Mouse (Mus musculus) stomach, postnatal 0 days (tissue): Measurements from ENCODE around the gene Mroh8. TPM values are rescaled to one million over a fixed set of nuclear protein-coding genes. Genes with fewer than 3 reads are reported as not detected.
"Not testable (repeated sequence)": the region's sequence is repeated elsewhere in the genome, so short reads cannot be mapped to it uniquely, and the experiment has no call there.

Experiments used
- ATAC-seq: fragments of 200-750 bp; cut with Nextera tagmentation; 2 replicates; pipeline ENCODE4 v1.8.0; 2017; ENCODE audit not compliant: low FRiP score, low TSS enrichment
- DNase-seq: peaks from one replicate; pipeline ENCODE4 v3.0.0-alpha.2; 2016; ENCODE audit warnings: low spot score
- H3K27ac ChIP-seq: fragments of 300-500 bp; sonication (generic); replicated peaks from 2 replicates; pipeline ENCODE4 v1.5.1; 2014; ENCODE audit warnings: mild to moderate bottlenecking, control low read depth
- H3K27me3 ChIP-seq: fragments of 300-500 bp; sonication (generic); 2 replicates; pipeline ENCODE4 v1.6.1; 2014; ENCODE audit warnings: low read length; ENCODE audit not compliant: control insufficient read depth, insufficient read depth
- H3K36me3 ChIP-seq: fragments of 300-500 bp; sonication (generic); 2 replicates; pipeline ENCODE4 v1.6.1; 2014; ENCODE audit warnings: low read length, mixed read lengths; ENCODE audit not compliant: control insufficient read depth, insufficient read depth
- H3K4me1 ChIP-seq: fragments of 300-500 bp; sonication (generic); replicated peaks from 2 replicates; pipeline ENCODE4 v1.6.1; 2014; ENCODE audit warnings: antibody characterized with exemption; ENCODE audit not compliant: control insufficient read depth, insufficient read depth
- H3K4me2 ChIP-seq: fragments of 300-500 bp; sonication (generic); replicated peaks from 2 replicates; pipeline ENCODE4 v1.6.1; 2014; ENCODE audit warnings: low read depth, mild to moderate bottlenecking, control low read depth, moderate library complexity
- H3K4me3 ChIP-seq: fragments of 300-500 bp; sonication (generic); 2 replicates; pipeline ENCODE4 v1.5.1; 2014; ENCODE audit warnings: low read depth, low read length, control low read depth
- H3K9ac ChIP-seq: fragments of 300-500 bp; sonication (generic); 2 replicates; pipeline ENCODE4 v1.6.1; 2014; ENCODE audit warnings: mild to moderate bottlenecking, low read length, control low read depth, mixed read lengths
- H3K9me3 ChIP-seq: fragments of 300-500 bp; sonication (generic); 2 replicates; pipeline ENCODE4 v1.6.1; 2016; ENCODE audit warnings: low read length; ENCODE audit not compliant: control insufficient read depth
- CTCF ChIP-seq: IDR thresholded peaks from 2 replicates; pipeline ENCODE4 v1.5.1; 2016; ENCODE audit warnings: antibody characterized with exemption, low read depth, mild to moderate bottlenecking, moderate library complexity
- EP300 ChIP-seq: optimal IDR thresholded peaks from 2 replicates; pipeline ENCODE3; 2016; ENCODE audit warnings: antibody characterized with exemption
- WGBS: fragments of 180-500 bp; shearing (Covaris S2); extraction: QIAGEN DNeasy Blood & Tissue Kit; methylation state at CpG from one replicate; pipeline ENCODE4 v1.1.7; 2014; 5-methylcytosine and 5-hydroxymethylcytosine counted together
- polyA plus RNA-seq: library from polyadenylated mRNA; unstranded; fragments of >200 nt; fragmentation: Nextera tagmentation; extraction: Ambion mirVana; gene quantifications from 2 replicates; pipeline ENCODE4 v1.2.1, GENCODE M21; 2015

Gene Mroh8
- polyA plus RNA-seq, 1 experiment from 2014 or later, result 0.22 TPM

DNA sequence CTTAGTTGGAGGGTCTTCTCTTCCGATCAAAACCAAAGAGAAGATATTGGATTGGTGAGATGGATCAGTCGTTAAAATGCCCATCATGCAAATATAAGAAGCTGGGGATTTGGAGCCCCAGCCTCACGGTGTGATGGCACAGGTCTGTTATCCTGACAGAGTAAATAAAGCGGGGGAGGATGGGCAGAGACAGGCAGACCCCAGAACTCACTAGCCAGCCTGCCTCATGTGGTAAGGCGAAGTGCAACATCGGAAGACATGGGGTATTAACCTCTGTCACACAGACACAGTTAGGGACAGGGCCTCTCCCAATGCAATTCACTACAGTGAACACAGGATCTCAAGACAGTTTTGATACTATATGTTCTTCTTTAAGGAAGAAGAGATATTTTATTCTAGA, 108.7 kb downstream of the Mroh8 start:
- Histone ChIP-seq H3K36me3 (peaks cover 16% of the 10 kb centered on the region), H3K4me2 (no peak overlapping the region), H3K4me1 (no peaks in the 10 kb centered on the region), H3K9ac (no peak overlapping the region), H3K27ac (no peak overlapping the region), H3K27me3 (no peaks in the 10 kb centered on the region), H3K9me3 (no peaks in the 10 kb centered on the region), H3K4me3 (no peak overlapping the region)
- TF ChIP-seq CTCF (no peak), EP300 (no peak)
- no peak for DNase-seq
- no peak for ATAC-seq
- 60% methylated on average over 6 of the region's 6 CpGs for WGBS

DNA sequence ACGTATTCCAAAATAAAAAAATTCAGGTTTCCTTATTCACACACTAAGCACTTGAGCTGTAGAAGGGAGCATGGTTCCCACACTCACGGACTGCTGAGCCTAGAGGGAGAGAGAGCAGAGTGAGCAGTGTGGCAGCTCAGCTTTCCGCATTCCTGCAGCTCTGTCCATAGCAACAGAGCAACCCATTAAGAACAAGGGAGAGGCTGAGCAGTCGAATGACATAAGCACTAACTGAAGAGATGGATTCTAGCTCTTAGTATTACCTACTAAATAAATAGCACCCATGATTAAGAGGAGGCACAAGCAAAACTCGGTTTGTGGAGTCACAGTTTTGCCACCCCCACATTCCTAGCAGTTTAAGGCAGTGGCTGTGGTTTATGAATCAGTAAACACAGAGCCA, 109.2 kb downstream of the Mroh8 start:
- ATAC-seq (peak; percentile 90), DNase-seq (no peak)
- H3K4me1 ChIP-seq, result no peaks in the 10 kb centered on the region
- no peaks in the 10 kb centered on the region for H3K9me3 ChIP-seq
- WGBS, result 37% methylated on average over 5 of the region's 5 CpGs
- H3K9ac ChIP-seq, result no peak overlapping the region
- H3K36me3 ChIP-seq, result peaks cover 12% of the 10 kb centered on the region
- no peaks in the 10 kb centered on the region for H3K27me3 ChIP-seq
- H3K27ac ChIP-seq, result no peak overlapping the region
- H3K4me2 ChIP-seq, result no peak overlapping the region
- H3K4me3 ChIP-seq, result no peak overlapping the region
- TF ChIP-seq CTCF, result no peak
- no peak for TF ChIP-seq EP300

DNA sequence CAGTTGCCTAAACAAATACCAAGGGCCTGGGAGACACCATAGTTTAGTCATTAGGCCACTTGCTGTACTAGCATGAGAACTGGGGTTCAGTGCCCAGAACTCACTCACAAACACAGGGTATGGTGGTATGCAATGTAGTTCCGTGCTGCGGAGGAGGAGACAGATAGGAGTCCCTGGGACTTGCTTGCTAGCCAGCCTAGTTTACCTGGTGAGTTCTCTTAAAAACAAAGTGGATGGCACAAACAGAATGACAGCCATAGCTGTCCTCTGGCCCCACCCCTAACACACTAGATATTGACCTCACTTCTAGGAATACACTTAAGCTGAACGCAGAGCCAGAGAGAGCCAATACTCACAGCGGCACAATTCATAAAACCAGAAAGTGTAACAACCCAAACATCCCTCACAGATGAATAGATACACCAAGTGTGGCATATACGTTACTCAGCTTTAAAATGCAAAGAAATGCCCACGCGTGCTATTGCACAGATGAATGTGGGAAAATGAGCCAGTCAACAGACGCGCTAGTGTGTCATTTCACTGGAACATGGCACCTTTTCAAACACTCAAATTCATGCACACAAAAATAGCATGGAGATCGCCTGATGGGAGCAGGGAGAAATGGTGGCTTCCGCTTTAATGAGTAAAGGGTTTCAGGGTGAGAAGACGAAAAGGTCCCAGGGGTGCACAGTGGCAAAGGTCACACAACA, 112.8 kb downstream of the Mroh8 start:
- Histone ChIP-seq H3K9me3 (no peaks in the 10 kb centered on the region), H3K4me2 (no peak overlapping the region), H3K27ac (no peak overlapping the region), H3K9ac (no peak overlapping the region), H3K36me3 (peaks cover 5% of the 10 kb centered on the region; the same call in 1 of the 2 replicates), H3K4me1 (no peaks in the 10 kb centered on the region), H3K27me3 (no peaks in the 10 kb centered on the region), H3K4me3 (no peak overlapping the region)
- TF ChIP-seq EP300 (no peak), CTCF (no peak)
- DNase-seq, result no peak
- no peak for ATAC-seq
- WGBS, result 96% methylated on average over 12 of the region's 12 CpGs

DNA sequence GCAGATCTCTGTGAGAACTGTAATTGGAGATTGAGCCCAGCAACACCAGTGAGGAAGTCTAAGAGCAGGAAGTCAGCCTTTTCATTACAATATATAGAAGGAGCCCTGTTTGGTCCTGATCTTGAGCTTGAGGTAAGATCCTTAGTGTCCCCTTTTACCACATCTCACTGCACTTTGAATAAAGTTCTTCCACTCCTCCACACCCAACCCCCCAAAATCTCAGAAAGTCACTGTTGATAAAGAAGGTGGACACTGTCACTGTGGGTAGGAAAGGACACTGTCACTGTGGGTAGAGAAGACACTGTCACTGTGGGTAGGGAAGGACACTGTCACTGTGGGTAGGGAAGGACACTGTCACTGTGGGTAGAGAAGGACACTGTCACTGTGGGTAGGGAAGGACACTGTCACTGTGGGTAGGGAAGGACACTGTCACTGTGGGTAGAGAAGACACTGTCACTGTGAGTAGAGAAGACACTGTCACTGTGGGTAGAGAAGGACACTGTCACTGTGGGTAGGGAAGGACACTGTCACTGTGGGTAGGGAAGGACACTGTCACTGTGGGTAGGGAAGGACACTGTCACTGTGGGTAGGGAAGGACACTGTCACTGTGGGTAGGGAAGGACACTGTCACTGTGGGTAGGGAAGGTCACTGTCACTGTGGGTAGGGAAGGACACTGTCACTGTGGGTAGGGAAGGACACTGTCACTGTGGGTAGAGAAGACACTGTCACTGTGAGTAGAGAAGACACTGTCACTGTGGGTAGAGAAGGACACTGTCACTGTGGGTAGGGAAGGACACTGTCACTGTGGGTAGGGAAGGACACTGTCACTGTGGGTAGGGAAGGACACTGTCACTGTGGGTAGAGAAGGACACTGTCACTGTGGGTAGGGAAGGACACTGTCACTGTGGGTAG, 113.8 kb downstream of the Mroh8 start:
- H3K9ac ChIP-seq, DNase-seq, H3K4me1 ChIP-seq, H3K27me3 ChIP-seq, H3K9me3 ChIP-seq, ATAC-seq, H3K4me2 ChIP-seq, H3K36me3 ChIP-seq, H3K4me3 ChIP-seq, H3K27ac ChIP-seq: not testable (repeated sequence)

DNA sequence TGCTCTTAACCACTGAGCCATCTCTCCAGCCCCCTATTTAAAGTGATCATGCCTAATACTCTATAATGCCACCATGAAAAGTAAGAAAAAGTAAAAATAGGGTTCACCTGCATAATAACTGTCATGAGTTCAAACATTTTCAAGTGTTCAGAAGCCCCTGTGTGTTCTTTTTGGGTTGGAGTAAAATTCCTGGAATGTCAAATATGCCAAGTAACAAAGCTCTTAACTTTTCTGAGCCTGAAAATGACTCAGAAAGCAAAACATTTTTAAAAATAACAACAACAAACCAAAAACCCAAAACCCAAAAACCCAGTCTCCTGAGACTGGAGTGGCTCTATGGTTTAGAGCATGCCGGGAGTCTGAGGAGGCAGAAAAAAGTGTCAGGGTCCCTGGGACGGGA, 115.2 kb downstream of the Mroh8 start:
- WGBS, result 89% methylated on average over 2 of the region's 2 CpGs
- H3K27ac ChIP-seq, result no peak overlapping the region
- TF ChIP-seq EP300, result no peak
- TF ChIP-seq CTCF, result no peak
- H3K4me3 ChIP-seq, result no peak overlapping the region
- H3K27me3 ChIP-seq, result no peaks in the 10 kb centered on the region
- no peaks in the 10 kb centered on the region for H3K9me3 ChIP-seq
- H3K4me2 ChIP-seq, result no peak overlapping the region
- DNase-seq (no peak), ATAC-seq (no peak)
- H3K36me3 ChIP-seq, result peaks cover 8% of the 10 kb centered on the region; the same call in 1 of the 2 replicates
- no peaks in the 10 kb centered on the region for H3K4me1 ChIP-seq
- no peak overlapping the region for H3K9ac ChIP-seq

Other genes with a start within 250 kb of the Mroh8 start
- 0.65 and 0.86 TPM in 2 replicates for gene Soga1, start 200.3 kb downstream of the Mroh8 start, polyA plus RNA-seq
- gene Tldc2, start 192.5 kb downstream of the Mroh8 start, polyA plus RNA-seq, result not detected in 2 replicates
- 16.1 and 17.4 TPM in 2 replicates for gene Samhd1, start 144.3 kb downstream of the Mroh8 start, polyA plus RNA-seq
- 9.1 and 10.2 TPM in 2 replicates for gene Rbl1, start 75.0 kb downstream of the Mroh8 start, polyA plus RNA-seq
- gene Rpn2, start 532 bp downstream of the Mroh8 start, polyA plus RNA-seq, result 178 and 192 TPM in 2 replicates
- gene Ghrh, start 68.0 kb upstream of the Mroh8 start, polyA plus RNA-seq, result 0.49 and 0.51 TPM in 2 replicates
- gene Manbal, start 88.0 kb upstream of the Mroh8 start, polyA plus RNA-seq, result 68.8 and 68.9 TPM in 2 replicates
- 12.0 and 12.9 TPM in 2 replicates for gene Src, start 138.9 kb upstream of the Mroh8 start, polyA plus RNA-seq